21 mouse cellular contexts compared by ENCODE assay signal in the genomic region with DNA sequence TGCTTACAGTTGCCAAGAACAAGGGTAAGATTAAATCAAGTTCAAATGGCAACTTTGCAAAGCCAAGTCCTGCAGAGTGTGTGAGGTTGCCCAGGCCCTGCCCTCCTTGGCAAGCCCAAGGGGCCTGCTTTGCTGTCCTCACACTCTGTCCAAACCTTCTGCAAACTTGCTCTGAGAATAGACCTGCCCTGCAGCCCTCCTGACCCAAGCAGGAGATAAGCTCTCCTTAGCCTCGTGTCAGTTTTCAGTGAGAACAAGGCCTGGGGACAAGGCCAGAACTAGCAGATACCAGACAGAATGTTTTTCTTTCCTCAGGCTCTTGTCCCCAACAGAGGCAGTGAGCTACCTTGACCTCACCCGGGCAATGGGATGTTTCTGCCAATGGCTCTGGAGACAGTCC.
DNase-seq lines count a peak whose midpoint lies in the region; ATAC-seq and TF ChIP-seq lines count a peak whose summit lies in the region.
"Had no signal": no experiment of that assay in that cellular context is flagged by ENCODE, and none has a peak within 500 bp of the region (broad histone marks: within the 10 kb centered on the region; RNA-seq: fewer than 3 reads in every experiment).

No protein-coding gene starts in this region.

- no peaks in the 10 kb centered on the region for H3K27me3 ChIP-seq in heart, postnatal 0 days (ENCODE audit: control insufficient read depth, insufficient read depth, low read length)
- H3K27me3 ChIP-seq in kidney, embryonic 16.5 days (ENCODE audit: insufficient read depth, low read length): no peaks in the 10 kb centered on the region
- H3K27me3 ChIP-seq: forebrain, embryonic 12.5 days; limb, embryonic 12.5 days; neural tube, embryonic 12.5 days had no signal

- no peak overlapping the region for H3K4me2 ChIP-seq in heart, postnatal 0 days (ENCODE audit: low read depth, low read length)
- no peak overlapping the region for H3K4me2 ChIP-seq in kidney, embryonic 16.5 days (replicated peaks; ENCODE audit: low read depth, low read length)
- H3K4me2 ChIP-seq: forebrain, embryonic 12.5 days; limb, embryonic 12.5 days; neural tube, embryonic 12.5 days had no signal

- H3K9me3 ChIP-seq in heart, postnatal 0 days (replicated peaks; ENCODE audit: control insufficient read depth, low read length): no peaks in the 10 kb centered on the region
- no peaks in the 10 kb centered on the region for H3K9me3 ChIP-seq in kidney, embryonic 16.5 days (ENCODE audit: low read length)
- H3K9me3 ChIP-seq: forebrain, embryonic 12.5 days; limb, embryonic 12.5 days; neural tube, embryonic 12.5 days had no signal

- H3K36me3 ChIP-seq in heart, postnatal 0 days (replicated peaks; ENCODE audit: control insufficient read depth, insufficient read depth, low read length): no peaks in the 10 kb centered on the region
- H3K36me3 ChIP-seq in kidney, embryonic 16.5 days (ENCODE audit: insufficient read depth, low read length): no peaks in the 10 kb centered on the region
- H3K36me3 ChIP-seq: forebrain, embryonic 12.5 days; limb, embryonic 12.5 days; neural tube, embryonic 12.5 days had no signal

- peak; percentile 95 for ATAC-seq in heart, postnatal 0 days (ENCODE audit: insufficient read depth, low read depth)
- no peak for ATAC-seq in kidney, embryonic 16.5 days (ENCODE audit: low FRiP score, low TSS enrichment)
- ATAC-seq: hindbrain, embryonic 16.5 days; intestine, postnatal 0 days had no signal

- 3% methylated on average over 2 of the region's 2 CpGs for WGBS in heart, postnatal 0 days
- 36% methylated on average over 2 of the region's 2 CpGs for WGBS in kidney, embryonic 16.5 days

- peak; percentile 96 for TF ChIP-seq EP300 in heart, postnatal 0 days (IDR thresholded peaks at IDR 0.05; ENCODE audit: low read depth)

- H3K9ac ChIP-seq in heart, postnatal 0 days (replicated peaks; ENCODE audit: low read depth, low read length): no peak overlapping the region
- H3K9ac ChIP-seq in kidney, embryonic 16.5 days (replicated peaks; ENCODE audit: low read length): no peak overlapping the region
- H3K9ac ChIP-seq: forebrain, embryonic 12.5 days; limb, embryonic 12.5 days; liver, embryonic 14.5 days; neural tube, embryonic 12.5 days had no signal

- H3K27ac ChIP-seq in heart, postnatal 0 days (ENCODE audit: low read depth): peak overlapping the region; percentile 26
- H3K27ac ChIP-seq in layer of hippocampus, adult 2 months: no peak overlapping the region
- H3K27ac ChIP-seq in kidney, embryonic 16.5 days (ENCODE audit: low read length): no peak overlapping the region
- H3K27ac ChIP-seq: forebrain, embryonic 12.5 days; limb, embryonic 12.5 days; liver, embryonic 14.5 days; neural tube, embryonic 12.5 days had no signal

- peaks cover 12% of the 10 kb centered on the region for H3K4me1 ChIP-seq in heart, postnatal 0 days (ENCODE audit: control insufficient read depth, insufficient read depth)
- H3K4me1 ChIP-seq in kidney, embryonic 16.5 days (ENCODE audit: insufficient read depth, low read length): no peaks in the 10 kb centered on the region
- H3K4me1 ChIP-seq: forebrain, embryonic 12.5 days; limb, embryonic 12.5 days; neural tube, embryonic 12.5 days had no signal

- no peak overlapping the region for H3K4me3 ChIP-seq in heart, postnatal 0 days (ENCODE audit: low read depth, low read length)
- H3K4me3 ChIP-seq in layer of hippocampus, adult 2 months: no peak overlapping the region
- H3K4me3 ChIP-seq in kidney, embryonic 16.5 days (ENCODE audit: low read length): no peak overlapping the region
- H3K4me3 ChIP-seq: forebrain, embryonic 12.5 days; limb, embryonic 12.5 days; neural tube, embryonic 12.5 days had no signal

- peak; percentile 63 for DNase-seq in testis, postnatal 14 days (ENCODE audit: low spot score)
- no peak for DNase-seq in testis, postnatal 10 days (ENCODE audit: low spot score)
- peak; percentile 78 to 83 for DNase-seq in heart, adult 9 months (ENCODE audit: low spot score in 2 of 2)
- peak; percentile 86 for DNase-seq in heart, postnatal 0 days (ENCODE audit: low spot score)
- no peak for DNase-seq in layer of hippocampus, adult 2 months (ENCODE audit: low spot score in 2 of 2)
- DNase-seq in retina, embryonic 14.5 days (ENCODE audit: low spot score): no peak
- DNase-seq: B cell, adult 2 months; cerebellum, adult 11-12 months; cerebellum, postnatal 25 days; kidney, postnatal 10 days; lung, postnatal 14 days; retina, postnatal 1 day; right cerebral cortex, postnatal 4 days; thymus, postnatal 4 days had no signal

- TF ChIP-seq CTCF in heart, postnatal 0 days (IDR thresholded peaks at IDR 0.05; ENCODE audit: low read depth): no peak
- no peak for TF ChIP-seq CTCF in layer of hippocampus, adult 2 months (conservative IDR thresholded peaks at IDR 0.05)

Comparison
In these comparisons a context has a peak if more than half of its experiments do, and no peak if none do; other contexts are left out.
1. DNase-seq: peak in testis, postnatal 14 days (single experiment), heart, adult 9 months (2 of 2) and heart, postnatal 0 days (single experiment); none in testis, postnatal 10 days (single experiment), layer of hippocampus, adult 2 months (0 of 2) and retina, embryonic 14.5 days (single experiment).